In the genomic region with DNA sequence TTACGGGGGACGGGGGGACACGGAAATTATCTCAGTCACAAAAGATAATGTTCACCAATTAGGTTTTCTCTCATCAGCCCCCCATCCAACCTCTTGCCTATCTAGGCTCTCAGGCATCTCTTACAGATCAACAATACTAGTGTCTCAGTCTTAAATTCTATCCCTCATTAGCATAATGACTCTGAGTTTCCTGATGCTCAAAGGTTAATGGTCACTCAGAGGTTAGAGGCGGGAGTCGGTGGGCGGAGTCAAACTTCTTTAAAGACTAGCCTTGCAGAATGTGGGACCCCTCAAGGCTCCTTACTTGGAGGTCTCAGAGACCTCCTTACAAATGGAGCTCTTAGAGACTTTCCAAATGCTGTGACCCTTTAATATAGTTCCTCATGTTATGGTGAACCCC, we compare ENCODE assay signal across 31 mouse cellular contexts. TPM values are rescaled to one million over a fixed set of nuclear protein-coding genes. Genes with fewer than 3 reads are reported as not detected.
"Had no signal": no experiment of that assay in that cellular context is flagged by ENCODE, and none has a peak within 500 bp of the region (broad histone marks: within the 10 kb centered on the region; RNA-seq: fewer than 3 reads in every experiment).

No protein-coding gene starts in this region.

- H3K9ac ChIP-seq: heart, embryonic 12.5 days; heart, embryonic 13.5 days; heart, embryonic 15.5 days; hindbrain, embryonic 12.5 days; hindbrain, embryonic 13.5 days; hindbrain, embryonic 14.5 days; hindbrain, embryonic 15.5 days; intestine, embryonic 15.5 days had no signal

- DNase-seq: heart, adult 2 months; heart, postnatal 10 days; heart, postnatal 14 days; heart, postnatal 36 days; heart, postnatal 4 days; kidney, postnatal 10 days; kidney, postnatal 4 days; layer of hippocampus, adult 9-11 months; layer of hippocampus, postnatal 36 days had no signal

- H3K27ac ChIP-seq: heart, adult 2 months; heart, embryonic 10.5 days; heart, embryonic 13.5 days; heart, embryonic 15.5 days; hindbrain, embryonic 10.5 days; hindbrain, embryonic 12.5 days; hindbrain, embryonic 13.5 days; hindbrain, embryonic 14.5 days; hindbrain, embryonic 15.5 days; hindbrain, postnatal 0 days; intestine, embryonic 15.5 days; kidney, postnatal 0 days; layer of hippocampus, adult 2 months; left cerebral cortex, adult 2 months had no signal

- H3K9me3 ChIP-seq: heart, embryonic 10.5 days; heart, embryonic 12.5 days; heart, embryonic 13.5 days; heart, embryonic 15.5 days; hindbrain, embryonic 10.5 days; hindbrain, embryonic 12.5 days; hindbrain, embryonic 13.5 days; hindbrain, embryonic 15.5 days; intestine, embryonic 15.5 days had no signal

- H3K27me3 ChIP-seq: hindbrain, embryonic 12.5 days; hindbrain, embryonic 13.5 days; hindbrain, embryonic 15.5 days; intestine, embryonic 15.5 days had no signal

- ATAC-seq: hindbrain, embryonic 16.5 days; hindbrain, postnatal 0 days; inflammation-experienced regulatory T-cells, adult 6 months; intestine, embryonic 15.5 days; intestine, embryonic 16.5 days; intestine, postnatal 0 days had no signal

- H3K4me2 ChIP-seq: heart, embryonic 11.5 days; heart, embryonic 12.5 days; heart, embryonic 13.5 days; heart, embryonic 15.5 days; hindbrain, embryonic 12.5 days; hindbrain, embryonic 13.5 days; hindbrain, embryonic 14.5 days; hindbrain, embryonic 15.5 days; intestine, embryonic 15.5 days had no signal

- H3K4me1 ChIP-seq: heart, embryonic 10.5 days; heart, embryonic 12.5 days; heart, embryonic 13.5 days; heart, embryonic 15.5 days; hindbrain, embryonic 10.5 days; hindbrain, embryonic 12.5 days; hindbrain, embryonic 13.5 days; hindbrain, embryonic 15.5 days; intestine, embryonic 15.5 days had no signal

- H3K36me3 ChIP-seq: heart, embryonic 10.5 days; heart, embryonic 12.5 days; heart, embryonic 13.5 days; heart, embryonic 15.5 days; hindbrain, embryonic 10.5 days; hindbrain, embryonic 12.5 days; hindbrain, embryonic 13.5 days; hindbrain, embryonic 15.5 days; intestine, embryonic 15.5 days had no signal

- H3K4me3 ChIP-seq: heart, adult 2 months; heart, embryonic 10.5 days; heart, embryonic 12.5 days; heart, embryonic 13.5 days; heart, embryonic 15.5 days; hindbrain, embryonic 10.5 days; hindbrain, embryonic 12.5 days; hindbrain, embryonic 13.5 days; hindbrain, embryonic 15.5 days; intestine, embryonic 15.5 days; layer of hippocampus, adult 2 months; left cerebral cortex, adult 2 months had no signal

RNA-seq across cellular contexts. Expression of gene B3gat2, which starts 8.0 kb away (rescaled TPM):
- total RNA-seq: heart, adult 2 months; heart, adult 8-10 months; heart, postnatal 10 days; heart, postnatal 14 days; heart, postnatal 36 days; heart, postnatal 4 days; hematopoietic stem cell, adult 5-6 weeks had no signal
- polyA plus RNA-seq: heart, adult 2 months; large intestine, adult 2 months had no signal
